Mouse (Mus musculus): ENCODE results near the gene Tst. TPM values are rescaled to one million over a fixed set of nuclear protein-coding genes. Genes with fewer than 3 reads are reported as not detected.

The Tst gene
- polyA plus RNA-seq, 1 experiment from 2014 or later, result 12.0 TPM

Other genes with a start within 250 kb of the Tst start
- 148 and 160 TPM in 2 replicates for gene Ift27, start 231.8 kb downstream of the Tst start, polyA plus RNA-seq (2015; fragmentation: Nextera tagmentation; extraction: Ambion mirVana)
- gene Pvalb, start 199.5 kb downstream of the Tst start, polyA plus RNA-seq (2015; fragmentation: Nextera tagmentation; extraction: Ambion mirVana), result not detected in 2 replicates
- 0.68 and 1.0 TPM in 2 replicates for gene Ncf4, start 161.1 kb downstream of the Tst start, polyA plus RNA-seq (2015; fragmentation: Nextera tagmentation; extraction: Ambion mirVana)
- 0.10 TPM in 1 of 2 replicates, not detected in the other for gene Csf2rb2, start 100.2 kb downstream of the Tst start, polyA plus RNA-seq (2015; fragmentation: Nextera tagmentation; extraction: Ambion mirVana)
- gene Csf2rb, start 80.2 kb downstream of the Tst start, polyA plus RNA-seq (2015; fragmentation: Nextera tagmentation; extraction: Ambion mirVana), result 0.40 and 0.43 TPM in 2 replicates
- gene Tex33, start 10.0 kb downstream of the Tst start, polyA plus RNA-seq (2015; fragmentation: Nextera tagmentation; extraction: Ambion mirVana), result not detected in 2 replicates
- gene Mpst, start 509 bp upstream of the Tst start, polyA plus RNA-seq (2015; fragmentation: Nextera tagmentation; extraction: Ambion mirVana), result 2.3 and 3.0 TPM in 2 replicates
- gene Kctd17, start 22.7 kb upstream of the Tst start, polyA plus RNA-seq (2015; fragmentation: Nextera tagmentation; extraction: Ambion mirVana), result 84.6 and 104 TPM in 2 replicates
- 0.49 TPM in 1 of 2 replicates, not detected in the other for gene Tmprss6, start 62.7 kb upstream of the Tst start, polyA plus RNA-seq (2015; fragmentation: Nextera tagmentation; extraction: Ambion mirVana)
- not detected in 2 replicates for gene Il2rb, start 89.4 kb upstream of the Tst start, polyA plus RNA-seq (2015; fragmentation: Nextera tagmentation; extraction: Ambion mirVana)
- 4.1 and 5.8 TPM in 2 replicates for gene C1qtnf6, start 125.5 kb upstream of the Tst start, polyA plus RNA-seq (2015; fragmentation: Nextera tagmentation; extraction: Ambion mirVana)
- 0.96 and 1.4 TPM in 2 replicates for gene Sstr3, start 138.8 kb upstream of the Tst start, polyA plus RNA-seq (2015; fragmentation: Nextera tagmentation; extraction: Ambion mirVana)
- 2.9 and 3.4 TPM in 2 replicates for gene Rac2, start 166.9 kb upstream of the Tst start, polyA plus RNA-seq (2015; fragmentation: Nextera tagmentation; extraction: Ambion mirVana)
- gene Cyth4, start 191.1 kb upstream of the Tst start, polyA plus RNA-seq (2015; fragmentation: Nextera tagmentation; extraction: Ambion mirVana), result 3.1 and 3.4 TPM in 2 replicates

Measured in forebrain, embryonic 13.5 days (tissue).